Mouse (Mus musculus): ENCODE data around the gene Raet1e. TPM values are rescaled to one million over a fixed set of nuclear protein-coding genes. Genes with fewer than 3 reads are reported as not detected.
"Not testable (repeated sequence)": the region's sequence is repeated elsewhere in the genome, so short reads cannot be mapped to it uniquely, and the experiment has no call there.

Raet1e gene
- total and polyA plus RNA-seq, 3 experiments, result 0.64 to 1.2 (median 0.85) TPM

DNA sequence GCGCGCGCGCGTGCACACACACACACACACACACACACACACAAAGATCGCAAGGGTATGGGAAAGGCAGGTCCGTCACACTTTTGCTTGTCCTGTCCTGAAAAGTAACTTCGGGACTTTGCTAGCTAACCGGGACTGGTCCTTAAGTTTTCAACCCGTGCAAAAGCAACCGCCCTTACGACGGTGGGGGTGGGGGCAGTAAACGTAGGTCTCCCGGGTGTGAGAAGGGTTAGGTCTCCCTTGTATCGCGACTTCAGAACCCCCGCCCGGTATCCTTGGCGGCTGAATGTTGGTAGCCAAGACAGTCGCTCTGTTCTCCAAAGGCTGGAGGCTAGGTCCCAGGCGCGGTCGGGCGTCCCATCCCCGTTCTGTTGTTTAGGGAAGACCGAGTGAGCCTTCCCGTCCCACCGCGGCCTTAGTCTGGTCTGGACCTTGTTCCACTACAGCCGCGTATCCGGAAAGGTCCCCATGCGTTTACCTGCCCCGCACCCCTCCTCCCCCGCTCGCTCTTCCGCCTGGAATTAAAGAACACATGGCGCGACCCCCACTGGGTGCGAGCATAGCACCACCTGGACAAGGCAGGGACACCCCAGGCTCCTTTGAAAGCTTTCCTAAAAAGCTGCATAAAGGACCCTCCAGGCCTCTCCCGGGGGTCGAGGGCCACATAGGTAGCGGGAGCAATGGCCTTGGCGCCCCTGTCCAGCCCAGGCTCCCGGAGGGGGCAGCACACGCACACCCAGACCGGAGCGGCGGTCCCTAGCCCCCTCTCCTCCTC is 8.5 kb upstream of the Raet1e start:
- H3K36me3 ChIP-seq (replicated peaks in 1 of 2; ENCODE audit: control insufficient read depth in 1 of 2, insufficient read depth in 1 of 2, low read length in 1 of 2), result peaks cover 0 to 7% of the 10 kb centered on the region in 2 experiments
- peaks cover 2% of the 10 kb centered on the region for H3K27me3 ChIP-seq (replicated peaks)
- peaks cover 2% of the 10 kb centered on the region for H3K9me3 ChIP-seq (replicated peaks; ENCODE audit: low read length)
- H3K79me2 ChIP-seq (replicated peaks; ENCODE audit: control insufficient read depth, extremely low read depth, insufficient read depth, poor library complexity, severe bottlenecking), result no peaks in the 10 kb centered on the region
- TF ChIP-seq ZC3H11A (IDR thresholded peaks at IDR 0.05; ENCODE audit: low read depth, low read length) (no peak), BHLHE40 (IDR thresholded peaks at IDR 0.05; ENCODE audit: low read depth, low read length) (peak; percentile 32; the same call in 1 of the 2 replicates), JUN (IDR thresholded peaks at IDR 0.05; ENCODE audit: insufficient read depth, low read depth, low read length) (no peak)
- DNase-seq (ENCODE audit: extremely low read depth), result peak; percentile 12
- H3K4me1 ChIP-seq (ENCODE audit: control insufficient read depth in 1 of 2, insufficient read depth in 2 of 2), result peaks cover 0 to 3% of the 10 kb centered on the region in 2 experiments; a peak in 1 of 4 replicates
- in situ Hi-C loops (cut with MboI; ENCODE audit: low pct_ligation_motif_present, low pct_unique_long_range_greater_than_20kb, low sequenced_read_pairs), result loop anchor here (25.0 kb wide), 1 partner anchor 113 kb away; no protein-coding TSS in a partner anchor
- H3K9ac ChIP-seq (ENCODE audit: insufficient read depth, low read depth), result peak overlapping the region; percentile 68; the same call in 1 of the 2 replicates
- no peak overlapping the region for H3K27ac ChIP-seq (ENCODE audit: insufficient read depth, low read depth)
- dilution Hi-C loops (cut with MboI; ENCODE audit: extremely low pct_ligation_motif_present, extremely low pct_unique_long_range_greater_than_20kb, low sequenced_read_pairs), result no loop called here
- H3K4me3 ChIP-seq (replicated peaks in 1 of 3; ENCODE audit: low read depth in 2 of 3, low read length in 2 of 3, poor library complexity in 1 of 3), result peak overlapping the region; percentile 65 to 78 (median 70)
- H3K4me2 ChIP-seq (ENCODE audit: insufficient read depth, low read depth, poor library complexity, severe bottlenecking), result peak overlapping the region; percentile 52

DNA sequence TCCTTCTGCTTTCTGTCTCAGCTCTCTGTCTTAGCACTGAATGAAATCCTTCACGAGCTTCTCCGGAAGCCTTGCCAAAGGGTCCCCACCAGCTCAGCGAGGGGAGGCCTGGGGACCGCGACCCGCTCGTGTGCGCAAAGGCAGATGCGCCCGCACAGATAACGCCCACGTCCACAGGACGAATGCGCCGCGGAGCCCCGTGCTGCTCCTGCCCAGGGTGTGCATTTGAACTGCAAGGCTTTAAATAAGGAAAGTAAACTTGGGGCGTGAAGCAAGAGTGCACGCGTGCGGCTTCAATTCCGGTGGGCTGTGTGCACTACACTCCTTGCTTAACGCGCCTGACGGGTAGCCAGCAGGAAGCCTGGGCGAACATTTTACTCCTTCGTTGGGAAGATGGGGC is 7.8 kb upstream of the Raet1e start:
- no peak for DNase-seq (ENCODE audit: extremely low read depth)
- H3K4me2 ChIP-seq (ENCODE audit: insufficient read depth, low read depth, poor library complexity, severe bottlenecking), result 0 out of 2 replicates have a peak overlapping the region, but pooled peaks have one; percentile 52
- H3K4me3 ChIP-seq (replicated peaks in 1 of 3; ENCODE audit: low read depth in 2 of 3, low read length in 2 of 3, poor library complexity in 1 of 3), result no peak overlapping the region
- H3K9me3 ChIP-seq (replicated peaks; ENCODE audit: low read length), result peaks cover 2% of the 10 kb centered on the region
- no peak overlapping the region for H3K9ac ChIP-seq (ENCODE audit: insufficient read depth, low read depth)
- TF ChIP-seq RAD21 (IDR thresholded peaks at IDR 0.05; ENCODE audit: low read depth, low read length), result no peak
- no peak for TF ChIP-seq BHLHE40 (IDR thresholded peaks at IDR 0.05; ENCODE audit: low read depth, low read length)
- TF ChIP-seq CHD2 (IDR thresholded peaks at IDR 0.05; ENCODE audit: low read length), result no peak
- TF ChIP-seq MYC (IDR thresholded peaks at IDR 0.05; ENCODE audit: low read depth, low read length), result no peak
- no peak for TF ChIP-seq POLR2AphosphoS2 (IDR thresholded peaks at IDR 0.05; ENCODE audit: low read depth, low read length)
- no peak for TF ChIP-seq JUND (conservative IDR thresholded peaks at IDR 0.05; ENCODE audit: low read depth, low read length)
- no peak for TF ChIP-seq CHD1 (IDR thresholded peaks at IDR 0.05; ENCODE audit: low read depth, low read length)
- TF ChIP-seq POLR2A (IDR thresholded peaks at IDR 0.05; ENCODE audit: low read depth, low read length), result no peak
- no peak for TF ChIP-seq IRF4 (IDR thresholded peaks at IDR 0.05; ENCODE audit: low read depth, low read length)
- no peak for TF ChIP-seq MAFK (IDR thresholded peaks at IDR 0.05; ENCODE audit: insufficient replicate concordance, low read length)
- TF ChIP-seq MXI1 (IDR thresholded peaks at IDR 0.05; ENCODE audit: low read depth, low read length), result no peak
- no peak for TF ChIP-seq SIN3A (IDR thresholded peaks at IDR 0.05; ENCODE audit: low read length)
- no peak for TF ChIP-seq HCFC1 (IDR thresholded peaks at IDR 0.05; ENCODE audit: low read depth, low read length)
- TF ChIP-seq SMC3 (IDR thresholded peaks at IDR 0.05; ENCODE audit: low read depth, low read length), result no peak
- TF ChIP-seq KAT2A (IDR thresholded peaks at IDR 0.05; ENCODE audit: insufficient replicate concordance, low read length), result no peak
- TF ChIP-seq ZNF384 (IDR thresholded peaks at IDR 0.05; ENCODE audit: low read depth, low read length), result no peak
- in situ Hi-C loops (cut with MboI; ENCODE audit: low pct_ligation_motif_present, low pct_unique_long_range_greater_than_20kb, low sequenced_read_pairs), result no loop called here
- dilution Hi-C loops (cut with MboI; ENCODE audit: extremely low pct_ligation_motif_present, extremely low pct_unique_long_range_greater_than_20kb, low sequenced_read_pairs), result no loop called here
- no peak overlapping the region for H3K27ac ChIP-seq (ENCODE audit: insufficient read depth, low read depth)
- peaks cover 0 to 3% of the 10 kb centered on the region in 2 experiments; a peak in 1 of 4 replicates for H3K4me1 ChIP-seq (ENCODE audit: control insufficient read depth in 1 of 2, insufficient read depth in 2 of 2)
- H3K36me3 ChIP-seq (replicated peaks in 1 of 2; ENCODE audit: control insufficient read depth in 1 of 2, insufficient read depth in 1 of 2, low read length in 1 of 2), result peaks cover 0 to 3% of the 10 kb centered on the region in 2 experiments
- H3K79me2 ChIP-seq (replicated peaks; ENCODE audit: control insufficient read depth, extremely low read depth, insufficient read depth, poor library complexity, severe bottlenecking), result no peaks in the 10 kb centered on the region
- H3K27me3 ChIP-seq (replicated peaks), result peaks cover 4% of the 10 kb centered on the region

- H3K27me3 ChIP-seq (replicated peaks); in situ Hi-C loops (cut with MboI; ENCODE audit: low pct_ligation_motif_present, low pct_unique_long_range_greater_than_20kb, low sequenced_read_pairs); H3K36me3 ChIP-seq (replicated peaks in 1 of 2; ENCODE audit: control insufficient read depth in 1 of 2, insufficient read depth in 1 of 2, low read length in 1 of 2); H3K9me3 ChIP-seq (replicated peaks; ENCODE audit: low read length); H3K4me3 ChIP-seq (replicated peaks in 1 of 3; ENCODE audit: low read depth in 2 of 3, low read length in 2 of 3, poor library complexity in 1 of 3); H3K79me2 ChIP-seq (replicated peaks; ENCODE audit: control insufficient read depth, extremely low read depth, insufficient read depth, poor library complexity, severe bottlenecking); dilution Hi-C loops (cut with MboI; ENCODE audit: extremely low pct_ligation_motif_present, extremely low pct_unique_long_range_greater_than_20kb, low sequenced_read_pairs); H3K4me1 ChIP-seq (ENCODE audit: control insufficient read depth in 1 of 2, insufficient read depth in 2 of 2); DNase-seq (ENCODE audit: extremely low read depth); H3K9ac ChIP-seq (ENCODE audit: insufficient read depth, low read depth); H3K27ac ChIP-seq (ENCODE audit: insufficient read depth, low read depth): not testable (repeated sequence)
- peak overlapping the region; percentile 46; the same call in 1 of the 2 replicates for H3K4me2 ChIP-seq (ENCODE audit: insufficient read depth, low read depth, poor library complexity, severe bottlenecking)
These were observed 7.1 kb upstream of the Raet1e start for GRCm38 (mm10) chr10:22151056-22151862.

Measured in CH12.LX (cell line).